Mouse (Mus musculus) right cerebral cortex, adult 18-20 months (tissue): Measurements from ENCODE around the gene Esr1.

ENCODE experiments used
- DNase-seq: peaks from one replicate; pipeline ENCODE4 v3.0.0; 2022; ENCODE audit warnings: mixed read lengths

The Esr1 gene

DNA sequence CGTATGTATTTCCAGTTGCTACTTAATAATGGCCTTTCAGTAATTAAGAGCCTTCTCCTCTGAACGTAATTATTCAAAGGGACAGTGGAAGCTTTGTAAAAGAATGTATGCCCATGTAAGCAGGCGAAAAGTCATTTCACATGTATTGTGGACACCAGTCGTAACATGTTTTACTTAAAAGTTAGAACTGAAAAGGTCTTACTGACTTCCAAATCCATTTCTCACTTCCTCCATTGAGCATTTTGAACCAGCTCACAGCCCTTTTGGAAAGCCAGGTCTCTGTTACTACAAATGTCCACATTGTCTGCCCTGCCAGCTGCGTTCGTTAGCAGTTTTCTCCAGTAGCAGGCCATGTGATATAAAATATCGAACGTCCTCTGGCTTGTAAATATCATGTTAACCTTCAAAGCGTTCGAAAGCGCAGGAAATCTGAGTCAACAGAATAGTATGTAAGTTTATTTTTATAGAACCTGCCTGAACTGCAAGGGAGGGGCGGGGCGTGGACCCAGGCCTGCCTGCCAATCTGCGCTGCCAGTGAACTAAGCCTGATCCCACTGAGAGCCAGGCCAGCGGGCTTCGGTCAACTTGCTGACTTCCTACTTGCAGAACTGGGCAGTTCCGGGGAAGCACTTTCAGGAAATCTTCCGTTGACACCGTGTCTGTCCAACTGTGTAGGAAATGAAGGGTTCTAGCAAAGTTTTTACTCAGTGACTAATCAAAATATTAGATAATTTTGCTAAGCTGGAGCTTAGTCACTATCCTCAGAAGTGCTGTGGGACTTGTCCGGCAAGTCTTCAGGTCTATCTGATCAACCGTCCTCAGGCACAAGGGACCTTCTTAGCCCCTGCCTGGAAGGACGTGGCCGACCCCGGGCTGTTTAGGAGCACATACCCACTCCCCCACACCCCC lies 9.5 kb downstream of the Esr1 start:
- DNase-seq: no peak

DNA sequence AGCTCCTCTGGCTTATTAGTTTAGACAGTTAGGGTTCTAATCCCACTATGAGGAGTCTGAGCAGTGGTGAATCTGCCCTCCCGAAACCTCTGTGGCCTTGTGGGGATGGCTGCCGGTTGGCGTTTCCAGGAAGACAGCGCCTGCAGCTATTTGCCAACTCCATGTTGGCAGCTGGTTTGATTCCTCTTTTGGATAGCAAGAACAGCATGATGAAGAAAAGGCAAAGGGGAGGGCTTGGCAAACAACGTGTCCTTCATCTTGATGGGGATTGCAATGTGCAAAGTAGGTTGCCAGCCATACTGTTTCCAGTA lies 10.1 kb downstream of the Esr1 start:
- no peak for DNase-seq

DNA sequence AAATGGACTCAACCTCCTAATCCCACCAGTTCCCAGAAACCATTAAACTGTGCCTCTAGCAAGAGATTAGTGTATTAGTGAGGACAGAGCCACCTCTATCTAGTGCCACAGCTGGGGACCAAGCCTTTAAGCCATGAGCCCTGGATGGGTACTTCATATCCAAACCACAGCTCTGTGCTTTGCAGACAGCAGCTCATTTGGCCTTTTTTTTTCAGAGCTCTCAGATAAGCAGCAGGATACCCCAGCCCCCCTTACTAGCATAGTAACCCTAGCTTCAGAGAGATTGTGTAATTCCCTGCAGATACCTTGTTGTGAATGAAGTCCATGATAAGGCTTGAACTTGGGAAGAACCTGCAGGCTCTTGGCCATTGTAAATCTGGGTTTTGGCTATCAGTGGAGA lies 11.9 kb downstream of the Esr1 start:
- DNase-seq: no peak

DNA sequence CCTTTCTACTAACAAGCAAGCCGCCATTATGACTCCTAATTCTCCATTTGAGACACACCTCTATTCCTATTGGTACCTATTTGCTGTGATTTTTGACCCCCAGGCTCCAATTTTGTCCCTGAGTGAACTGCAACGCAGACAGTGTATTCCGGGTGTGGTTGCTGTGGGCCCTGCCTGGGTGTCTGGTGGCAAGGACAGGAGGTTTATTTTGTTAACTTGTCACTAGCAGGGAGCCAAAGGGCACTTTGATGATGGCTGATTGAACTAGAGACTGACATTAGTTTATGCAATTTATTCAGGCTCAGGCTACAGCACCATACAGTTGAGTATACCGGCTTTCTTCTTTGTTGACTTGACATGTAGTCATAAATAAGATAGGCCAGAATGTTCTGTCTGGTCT lies 13.2 kb downstream of the Esr1 start:
- DNase-seq: no peak

DNA sequence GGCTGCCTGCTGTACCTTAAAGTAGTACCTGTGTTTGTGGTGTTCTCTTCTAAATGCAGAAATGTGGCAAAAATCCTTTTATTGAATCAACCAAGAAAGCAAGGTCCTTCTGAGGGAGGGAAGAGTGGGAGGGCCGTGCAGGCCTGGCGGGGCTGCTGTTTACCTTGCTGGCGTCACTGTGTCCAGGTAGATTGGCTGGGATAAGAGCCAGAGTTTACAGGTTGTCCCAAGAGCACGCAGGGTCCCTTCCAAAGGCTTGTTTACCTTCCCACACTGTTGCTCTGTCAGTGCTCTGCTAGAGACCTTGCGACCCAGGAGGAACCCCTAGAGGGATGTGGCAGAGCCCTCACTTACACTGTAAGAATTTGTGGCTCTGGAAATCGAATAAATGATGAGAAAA lies 13.9 kb downstream of the Esr1 start:
- no peak for DNase-seq

DNA sequence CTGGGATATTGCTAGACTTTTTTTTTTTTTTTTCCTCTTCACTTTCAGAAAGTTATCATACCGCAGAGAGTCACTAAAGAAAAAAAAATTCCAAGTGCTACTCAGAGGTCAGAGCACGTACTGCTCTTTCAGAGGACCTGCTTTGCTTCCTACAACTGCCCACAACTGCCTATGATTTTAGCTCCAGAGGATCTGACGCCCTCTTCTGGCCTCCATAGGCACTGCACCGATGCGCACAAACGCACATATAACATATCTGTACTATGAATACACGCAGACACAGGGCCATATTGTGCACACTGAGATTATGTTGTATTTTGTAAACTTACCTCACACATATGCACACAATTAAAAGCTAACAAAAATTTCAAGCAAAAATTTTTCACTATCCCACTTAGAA lies 15.0 kb downstream of the Esr1 start:
- DNase-seq: no peak

DNA sequence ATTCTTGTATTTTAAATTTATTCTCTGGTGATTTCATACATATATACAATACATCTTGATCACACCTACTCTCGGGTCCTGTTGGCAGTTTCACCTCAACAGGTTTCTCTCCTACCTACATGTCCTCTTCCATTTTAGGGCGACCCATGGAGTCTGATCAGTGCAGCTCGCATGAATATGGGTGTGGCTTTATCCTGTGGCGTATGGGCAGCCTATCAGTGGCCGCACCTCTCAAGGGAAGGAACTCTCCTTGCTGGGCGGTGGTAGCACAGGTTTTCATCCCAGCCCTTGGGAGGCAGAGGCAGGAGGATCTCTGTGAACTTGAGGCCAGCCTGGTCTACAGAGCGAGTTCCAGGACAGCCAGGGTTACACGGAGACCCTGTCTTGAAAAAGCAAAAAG lies 15.6 kb downstream of the Esr1 start:
- DNase-seq: no peak

DNA sequence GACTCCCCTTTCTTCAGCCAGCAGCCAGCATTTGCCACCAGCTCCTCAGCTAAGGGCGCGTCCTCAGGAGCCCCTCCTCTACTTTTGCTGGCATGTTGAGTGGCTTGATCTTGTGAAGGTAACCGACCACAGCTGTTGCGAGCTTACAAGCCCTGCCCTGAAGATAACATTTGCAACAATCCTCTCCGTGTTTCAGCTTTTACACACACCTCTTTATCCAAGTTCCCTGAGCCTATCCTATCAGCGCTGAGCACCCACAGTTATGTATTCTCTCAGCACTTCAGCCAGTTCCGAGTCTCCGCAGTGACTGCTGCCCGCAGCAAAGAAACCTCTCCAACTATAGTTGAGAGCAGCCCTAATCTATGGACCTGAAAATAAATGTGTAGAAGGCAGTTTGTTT lies 16.0 kb downstream of the Esr1 start:
- DNase-seq: no peak

DNA sequence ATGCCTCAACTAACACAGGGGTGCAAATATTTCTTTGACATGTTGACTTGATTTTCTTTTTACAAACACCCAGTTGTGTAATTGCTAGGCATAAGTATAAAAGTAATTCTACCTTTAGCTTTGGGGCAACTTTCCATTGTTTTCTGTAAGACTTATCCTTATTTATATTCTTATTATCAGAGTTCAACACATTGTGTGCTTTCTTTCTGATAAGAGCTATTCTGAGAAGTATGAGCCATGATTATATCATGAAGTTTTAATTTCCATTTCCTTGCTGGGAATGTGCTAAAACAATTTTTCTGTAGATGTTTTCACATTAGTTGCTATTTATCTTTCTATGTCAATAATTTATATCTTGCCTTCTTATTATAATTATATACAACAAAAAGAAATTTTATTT lies 17.9 kb downstream of the Esr1 start:
- DNase-seq: no peak

DNA sequence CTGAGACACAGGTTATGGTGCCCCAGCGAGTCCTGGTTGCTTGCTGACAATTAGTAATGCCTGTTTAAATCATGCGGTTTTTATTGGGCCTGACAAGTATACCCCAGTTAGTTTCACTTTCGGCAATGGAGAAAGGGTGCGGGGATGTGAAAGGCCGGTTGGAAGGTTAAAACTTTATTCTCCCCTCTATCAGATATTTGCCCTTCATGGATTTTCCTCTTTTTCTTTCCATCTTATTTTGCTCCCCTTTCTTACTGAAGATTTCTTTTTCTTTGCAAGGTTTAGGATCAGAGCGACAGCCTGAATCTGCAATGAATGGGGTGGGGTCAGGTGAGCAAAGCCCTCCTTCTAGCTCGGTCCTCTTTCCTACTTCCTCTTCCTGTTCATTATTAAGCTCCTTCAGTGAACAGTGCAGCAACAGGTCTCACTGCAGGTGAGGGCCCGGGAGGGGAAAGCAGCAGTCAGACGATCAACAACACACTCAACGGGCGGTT lies 20.9 kb downstream of the Esr1 start:
- no peak for DNase-seq

DNA sequence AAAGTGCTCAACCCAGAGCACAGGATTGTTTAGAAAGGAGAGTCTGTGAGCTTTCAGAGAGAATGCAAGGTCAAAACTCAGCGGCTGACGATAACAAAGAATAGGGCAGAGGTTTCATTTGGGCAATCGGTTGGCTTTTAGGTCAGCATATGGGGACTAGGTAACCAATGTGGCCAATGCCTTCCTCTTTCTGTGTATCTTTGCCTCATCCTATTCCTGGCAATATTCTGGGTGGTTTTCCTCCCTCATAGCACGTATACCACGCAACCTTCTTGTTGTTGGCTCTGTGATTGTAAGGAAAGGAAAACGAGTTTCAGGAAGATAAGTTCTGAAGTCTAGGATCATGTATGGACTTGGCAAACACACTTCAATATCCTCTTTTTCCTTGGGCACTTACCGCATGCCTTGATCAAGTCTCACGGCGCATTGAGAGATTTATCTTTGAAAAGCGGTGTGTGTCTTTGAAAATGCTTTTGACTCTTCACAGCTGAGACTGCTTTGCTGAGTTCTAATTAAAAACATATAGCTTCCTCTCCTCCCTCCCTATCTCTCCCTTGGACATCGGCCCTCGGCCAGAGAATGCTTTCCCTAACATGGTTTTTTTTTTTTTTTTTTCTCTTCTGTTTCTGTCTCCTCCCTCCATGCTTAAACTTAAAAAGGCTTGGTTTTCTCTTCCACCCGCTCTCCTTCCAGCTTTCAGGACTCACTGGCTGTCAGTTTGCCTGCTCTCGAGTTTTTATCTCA lies 22.1 kb downstream of the Esr1 start:
- DNase-seq: no peak

DNA sequence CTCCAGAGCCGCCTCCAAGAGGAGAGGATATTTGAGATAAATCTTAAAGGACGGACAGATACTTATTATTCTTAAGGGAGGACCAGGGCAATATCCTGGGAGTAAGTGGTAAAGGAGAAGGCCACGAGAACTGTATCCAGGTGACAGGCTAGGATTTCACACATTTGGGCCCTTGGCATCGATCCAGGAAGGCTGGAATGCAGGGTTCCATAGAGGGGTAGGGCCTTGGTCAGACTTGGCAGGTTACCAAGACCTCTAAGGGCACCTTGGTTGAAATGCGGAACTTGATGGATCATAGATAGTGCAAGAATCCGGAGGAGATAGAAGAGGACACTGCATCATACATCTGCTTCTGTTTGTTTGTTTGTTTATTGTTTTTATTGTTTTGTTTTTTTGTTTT lies 24.3 kb downstream of the Esr1 start:
- DNase-seq: no peak

DNA sequence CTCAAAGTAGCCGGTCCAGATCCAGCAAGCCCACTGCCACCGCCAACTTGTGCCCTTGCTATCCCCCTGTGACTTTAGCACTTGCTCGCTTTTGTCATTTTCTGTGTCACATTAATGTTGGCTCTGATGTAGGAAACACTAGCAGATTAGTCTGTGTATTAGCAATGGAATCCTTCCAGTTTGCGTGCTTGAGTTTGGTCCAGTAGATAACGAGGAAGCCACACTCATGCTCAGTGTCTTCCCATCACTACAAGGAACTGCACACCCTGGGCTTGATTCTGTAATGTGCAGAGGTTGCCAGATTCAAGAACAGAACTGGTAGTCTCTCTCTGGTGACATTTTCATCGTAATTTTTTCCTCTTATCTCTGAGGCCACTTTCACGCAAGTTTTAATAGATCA lies 34.7 kb downstream of the Esr1 start:
- no peak for DNase-seq

DNA sequence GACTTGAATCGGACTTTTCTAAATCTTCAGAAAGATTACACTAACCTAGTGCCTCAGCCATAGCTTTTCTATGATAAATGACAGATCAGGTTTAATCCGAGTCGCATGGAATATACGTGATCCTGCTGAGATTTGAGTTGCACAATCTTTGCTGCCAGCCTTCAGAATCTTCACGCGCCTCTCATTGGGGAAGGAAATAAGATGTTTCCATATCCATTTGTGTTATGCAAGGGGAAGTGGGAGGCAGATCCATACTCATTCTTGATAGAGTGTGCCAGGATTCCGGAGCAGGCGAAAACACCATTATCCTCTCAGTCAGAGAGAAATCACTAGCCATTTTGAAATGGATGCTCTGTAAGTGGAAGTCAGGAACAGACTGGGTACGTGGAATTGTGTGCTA lies 35.5 kb downstream of the Esr1 start:
- no peak for DNase-seq

DNA sequence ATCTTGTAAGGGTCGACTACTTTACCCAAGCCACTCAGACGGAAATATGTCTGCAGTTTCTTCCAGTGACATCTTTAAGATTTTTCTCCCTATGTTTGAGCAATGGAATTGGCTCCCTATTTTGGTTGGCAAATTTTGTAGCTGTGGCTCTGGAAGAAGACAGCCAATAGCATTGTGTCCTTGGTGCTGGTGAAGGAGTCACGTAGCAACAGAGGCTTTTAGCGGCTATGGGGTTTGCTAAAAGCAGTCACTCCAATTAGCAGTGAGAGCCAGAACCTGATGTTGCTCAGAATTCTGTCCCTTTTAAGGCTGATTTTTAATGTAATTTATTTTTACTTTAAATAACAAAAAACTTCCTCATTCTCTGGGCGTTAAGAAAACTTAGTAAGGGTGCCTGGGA lies 54.0 kb downstream of the Esr1 start:
- no peak for DNase-seq

DNA sequence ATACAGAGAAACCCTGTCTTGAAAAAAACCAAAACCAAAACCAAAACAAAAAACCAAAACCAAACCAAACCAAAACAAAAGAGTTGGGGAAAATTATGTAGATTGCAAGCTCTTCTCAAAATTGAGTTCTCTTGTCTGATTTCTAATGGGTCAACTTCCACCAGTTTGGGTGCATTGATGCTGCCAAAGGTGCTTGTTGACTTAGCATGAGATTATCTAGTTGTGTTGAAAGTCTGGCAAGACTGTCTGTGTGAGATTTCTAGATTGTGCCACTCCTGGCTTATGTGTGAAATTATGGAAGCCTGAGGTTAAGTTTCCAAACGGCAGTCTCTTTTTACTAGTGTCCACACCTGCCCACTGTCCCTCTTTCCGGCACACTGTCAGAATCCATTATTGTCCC lies 55.6 kb downstream of the Esr1 start:
- no peak for DNase-seq

DNA sequence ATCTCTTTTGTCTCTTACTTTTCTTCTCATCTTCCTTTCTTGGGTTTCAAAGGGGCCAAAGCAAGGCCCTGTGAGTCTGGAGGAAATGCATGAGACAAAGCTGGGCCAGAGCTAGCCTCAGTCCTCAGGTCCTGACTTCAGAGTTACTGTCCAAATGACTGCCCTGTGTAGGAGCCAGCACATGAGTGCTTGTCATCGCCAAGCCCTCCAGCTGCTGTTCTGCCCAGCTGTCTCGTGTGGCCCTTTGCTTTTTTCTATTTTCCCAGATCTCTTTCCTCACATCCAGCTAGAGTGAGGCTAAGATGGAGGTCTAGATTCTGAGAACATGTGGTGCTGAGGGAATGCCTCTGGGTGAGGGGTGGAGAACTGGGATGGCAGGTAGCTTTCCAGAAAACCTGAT lies 58.7 kb downstream of the Esr1 start:
- DNase-seq: no peak

DNA sequence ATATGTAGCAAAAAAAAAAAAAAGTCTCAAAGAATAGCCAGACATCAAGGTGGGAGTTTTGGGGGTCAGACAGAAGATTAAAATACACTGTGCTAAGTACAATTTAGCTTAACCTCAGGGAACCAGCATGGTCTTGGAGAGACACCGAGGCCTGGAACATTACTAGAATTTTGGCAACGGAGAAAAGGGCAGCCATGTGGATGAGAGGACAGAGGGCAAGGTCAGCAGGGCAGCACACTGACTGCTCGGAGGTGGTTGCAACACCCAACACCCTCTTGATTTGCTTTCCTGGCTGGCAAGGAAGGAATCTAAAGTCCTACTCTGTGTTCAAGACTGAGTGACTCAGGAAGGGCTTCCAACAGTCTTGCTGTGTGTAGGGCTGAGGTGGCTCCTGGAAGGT lies 60.5 kb downstream of the Esr1 start:
- DNase-seq: no peak

DNA sequence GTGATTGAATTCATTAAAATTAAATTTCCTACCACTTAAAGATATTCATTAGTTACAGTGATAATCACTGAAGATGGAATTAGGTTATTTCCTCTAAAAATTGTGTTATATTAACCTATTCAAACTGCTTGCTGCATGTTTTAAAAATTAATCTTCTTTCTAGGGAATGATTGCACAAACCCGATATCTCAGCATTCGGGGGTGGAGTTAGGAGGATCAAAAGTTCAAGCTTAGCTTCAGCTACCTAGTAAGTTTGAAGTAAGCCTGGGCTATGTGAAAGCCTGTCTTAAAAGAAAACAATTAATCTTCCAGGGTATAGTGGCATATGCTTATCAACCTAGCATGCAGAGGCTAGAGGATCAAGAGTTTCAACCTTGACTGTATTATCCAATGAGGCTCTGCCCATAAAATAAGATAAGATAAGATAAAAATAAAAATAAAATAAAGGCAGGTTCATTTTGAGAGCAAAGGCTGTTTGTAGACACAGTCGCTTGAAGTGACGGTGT lies 62.0 kb downstream of the Esr1 start:
- DNase-seq: no peak

DNA sequence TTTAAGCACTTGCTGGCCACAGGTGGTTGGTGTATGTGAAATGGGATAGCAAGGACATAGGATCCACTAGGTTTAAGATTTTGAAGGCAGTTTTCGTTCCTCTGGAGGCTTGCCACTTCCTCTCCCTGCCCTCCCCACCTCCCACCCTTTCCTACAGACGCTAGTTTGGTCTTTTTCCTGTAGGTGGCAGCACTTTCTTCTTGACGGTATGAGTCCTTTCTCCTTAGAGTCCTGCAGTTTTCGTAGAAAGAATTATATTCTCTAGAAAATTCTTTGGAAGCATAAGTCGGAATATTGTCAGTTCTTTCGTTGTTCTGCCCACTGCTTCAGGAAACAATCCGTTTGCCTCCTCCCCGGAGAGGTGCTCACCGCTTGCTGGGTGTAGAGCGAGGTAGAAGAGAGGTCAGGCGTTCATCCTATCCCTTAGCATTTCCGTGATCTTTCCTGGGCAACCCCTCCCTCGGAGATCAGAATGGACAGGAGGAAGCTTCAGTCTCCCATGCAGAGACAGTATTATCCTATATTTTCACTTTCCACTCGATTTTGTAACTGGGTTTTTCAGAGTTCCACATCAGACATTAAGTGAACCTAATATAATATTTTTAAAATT lies 63.7 kb downstream of the Esr1 start:
- peak; percentile 21 for DNase-seq

DNA sequence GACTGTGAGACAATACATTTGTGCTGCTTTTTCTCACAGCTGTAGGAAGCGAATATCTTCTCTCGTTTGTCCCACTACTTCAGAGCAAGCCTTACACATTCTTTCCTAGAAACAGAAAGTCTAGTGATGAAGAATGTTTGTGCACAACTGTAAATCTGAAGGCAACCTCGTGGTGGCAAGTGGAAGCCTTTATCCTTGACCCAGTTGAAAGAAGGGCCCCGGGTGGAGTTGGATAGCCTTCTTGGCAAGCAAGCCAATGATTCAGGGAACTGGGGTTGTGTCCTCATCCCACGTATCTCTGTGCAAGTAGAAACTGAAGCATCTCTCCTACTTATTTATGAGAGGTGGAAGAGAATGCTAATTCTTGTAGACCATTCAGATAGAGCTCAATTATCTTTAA lies 71.7 kb downstream of the Esr1 start:
- no peak for DNase-seq

DNA sequence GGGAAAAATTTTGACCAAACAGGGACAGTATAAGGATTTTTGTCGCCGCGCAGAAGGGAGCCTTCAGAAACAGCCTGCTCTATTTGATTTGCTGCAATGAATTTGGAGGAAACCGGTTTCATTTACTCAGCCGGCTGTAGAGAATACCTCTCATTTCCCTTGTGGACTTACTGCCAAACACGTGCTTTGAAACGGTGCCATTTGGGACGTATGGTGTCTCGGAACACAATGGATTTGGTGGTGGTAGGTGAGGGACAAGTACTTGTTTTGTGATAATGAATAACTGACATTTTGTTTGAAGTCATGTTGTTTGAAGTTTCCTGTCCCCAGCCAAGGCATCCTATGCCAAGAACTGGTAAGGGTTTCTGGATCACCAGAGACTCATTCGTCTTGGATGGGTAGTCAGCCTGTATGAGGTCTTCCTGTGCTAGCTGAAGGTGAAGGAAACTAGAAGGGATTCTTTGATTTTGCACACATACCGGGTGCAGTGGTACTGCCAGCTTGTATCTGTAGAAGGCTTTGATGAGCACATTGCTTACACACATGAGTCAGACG lies 72.4 kb downstream of the Esr1 start:
- no peak for DNase-seq

DNA sequence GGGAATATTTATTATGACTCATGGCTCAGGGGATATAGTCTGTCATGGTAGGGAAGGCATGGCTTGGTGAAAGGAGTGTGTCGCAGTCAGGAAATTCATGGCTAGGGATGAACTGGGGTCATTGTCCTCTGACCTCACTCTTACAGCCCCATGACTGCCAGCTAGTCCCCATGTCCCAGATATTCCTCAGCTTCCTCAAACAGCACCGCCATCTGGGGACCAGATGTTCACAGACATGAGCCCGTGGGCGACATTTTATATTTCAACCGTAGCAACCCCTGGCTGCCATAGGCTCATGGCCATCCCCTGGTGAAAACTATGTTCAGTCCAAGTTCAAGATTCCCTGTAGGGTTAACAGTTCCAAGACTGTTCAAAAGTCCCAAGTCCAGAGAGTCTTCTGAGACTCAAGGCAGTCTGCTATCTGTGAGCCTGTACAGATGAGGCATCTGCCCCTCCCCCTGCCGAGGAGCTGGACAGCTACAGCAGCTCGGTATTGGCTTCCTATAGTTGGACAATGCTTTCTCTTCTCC lies 83.0 kb downstream of the Esr1 start:
- DNase-seq: no peak
